Mouse (Mus musculus) ovary, postnatal 10 days (tissue): ENCODE measurements around the gene Pde4c.
A peak's percentile ranks its signal among the peaks of the same experiment; 100 is the strongest.

Experiments
- DNase-seq: peaks from one replicate; pipeline ENCODE4 v3.0.0; 2022; ENCODE audit warnings: low spot score

Gene Pde4c

GRCm38 (mm10) chr8:70697366-70698250 is 25.9 kb upstream of the Pde4c start:
- DNase-seq, result no peak

- DNase-seq, result peak; percentile 99
Measured at GRCm38 (mm10) chr8:70698310-70699109, 25.0 kb upstream of the Pde4c start, which contains the start of gene Jund. Gene Jund, plus strand, starts transcription at chr8:70698949.

- no peak for DNase-seq
Measured at GRCm38 (mm10) chr8:70699116-70699833, 24.2 kb upstream of the Pde4c start.

GRCm38 (mm10) chr8:70699834-70700554 is 23.5 kb upstream of the Pde4c start:
- DNase-seq, result peak; percentile 74

DNA sequence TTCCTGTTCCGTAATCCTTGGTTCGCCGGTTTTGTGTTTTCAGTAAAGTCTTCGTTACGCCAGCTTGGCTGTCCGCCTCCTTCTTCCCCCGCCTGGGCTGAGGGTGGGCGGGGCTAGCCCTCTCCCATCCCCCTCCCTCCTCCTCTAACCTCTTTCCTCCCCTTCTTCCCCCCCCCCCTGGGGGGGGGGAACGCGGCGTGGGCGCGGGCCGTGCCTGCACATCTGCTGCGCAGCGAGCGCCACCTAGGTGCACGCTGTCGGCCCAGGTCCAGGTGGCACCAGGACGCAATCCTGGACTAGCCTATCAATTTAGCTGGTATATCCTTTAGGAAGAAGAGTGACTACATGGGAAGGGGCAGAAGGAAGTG is 23.0 kb upstream of the Pde4c start:
- peak; percentile 66 for DNase-seq

GRCm38 (mm10) chr8:70701048-70701981 is 22.2 kb upstream of the Pde4c start:
- no peak for DNase-seq

DNA sequence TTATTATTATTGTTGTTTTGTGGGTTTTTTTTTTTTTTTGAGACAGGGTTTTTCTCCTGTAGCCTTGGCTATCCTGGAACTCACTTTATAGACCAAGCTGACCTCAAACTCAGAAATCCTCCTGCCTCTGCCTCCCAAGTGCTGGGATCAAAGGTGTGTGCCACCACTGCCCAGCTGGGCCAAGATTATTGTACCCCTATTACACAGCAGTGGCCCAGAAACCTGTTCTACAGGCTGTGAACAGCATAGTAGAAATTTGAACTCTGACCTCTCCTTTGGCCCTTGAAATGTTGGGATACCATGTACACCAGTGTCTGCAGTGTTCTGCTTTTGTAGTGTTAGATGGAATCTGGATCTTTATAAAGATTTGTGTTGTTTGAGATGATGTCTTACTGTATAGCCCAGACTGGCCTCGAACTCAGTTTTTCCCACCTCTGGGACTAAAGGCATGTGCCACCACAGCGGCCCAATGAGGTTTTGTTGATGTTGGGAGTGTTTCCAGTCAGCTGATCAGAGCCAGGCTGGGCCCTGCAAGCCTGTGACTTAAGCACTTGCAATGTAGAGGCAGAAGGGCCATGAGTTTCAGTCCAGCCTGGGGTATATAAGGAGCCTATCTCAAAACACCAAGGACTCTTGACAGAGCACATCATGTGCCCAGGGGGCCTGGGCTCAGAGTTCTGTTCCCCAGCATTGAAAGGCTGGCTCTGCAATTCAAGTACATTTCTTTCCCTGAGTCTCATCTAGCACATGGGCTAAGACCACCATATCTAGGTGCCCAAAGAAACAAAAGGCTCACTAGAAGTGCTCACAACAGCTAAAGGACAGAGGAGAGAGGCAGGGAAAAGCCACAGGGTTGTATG is 21.3 kb upstream of the Pde4c start:
- no peak for DNase-seq

DNA sequence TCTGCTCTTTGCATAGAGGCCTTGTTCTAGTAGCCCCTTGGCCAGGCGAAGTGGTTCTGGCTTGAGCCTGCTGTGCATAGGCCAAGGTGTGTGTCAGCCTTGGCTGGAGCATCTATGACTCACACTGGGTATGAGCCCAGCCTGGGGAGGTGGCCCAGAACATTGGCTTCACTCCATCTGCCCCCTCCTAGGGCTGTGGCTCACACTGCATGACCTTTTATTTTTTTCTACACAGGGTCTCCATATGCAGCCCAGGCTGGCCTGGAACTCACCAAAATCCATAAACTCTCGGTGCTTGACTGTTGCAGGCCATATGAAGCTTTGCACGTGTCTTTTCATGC is 20.7 kb upstream of the Pde4c start:
- no peak for DNase-seq

DNA sequence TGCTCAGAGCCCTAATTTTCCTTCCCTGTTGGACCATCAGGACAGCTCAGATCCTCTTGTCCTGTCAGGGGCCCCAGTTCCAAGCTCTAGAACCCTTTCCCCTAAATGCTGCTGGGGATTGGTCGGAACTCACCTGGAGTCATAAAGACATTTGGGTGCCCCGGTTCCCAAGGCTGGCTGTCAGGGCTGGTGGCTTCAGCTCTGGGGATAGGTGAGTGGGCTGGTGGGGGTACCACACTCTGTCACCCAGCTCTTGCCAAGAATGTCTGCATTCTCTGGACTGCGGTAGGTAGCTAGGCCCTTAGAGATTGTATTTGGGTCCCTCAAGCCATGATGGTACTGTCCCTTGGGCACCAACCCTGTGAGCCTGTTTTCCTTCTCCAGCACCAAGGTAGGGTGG is 20.2 kb upstream of the Pde4c start, which contains the start of gene Iqcn:
Iqcn (plus strand) TSS at position 171 of the 400 bp plus-strand sequence.
- DNase-seq, result no peak

DNA sequence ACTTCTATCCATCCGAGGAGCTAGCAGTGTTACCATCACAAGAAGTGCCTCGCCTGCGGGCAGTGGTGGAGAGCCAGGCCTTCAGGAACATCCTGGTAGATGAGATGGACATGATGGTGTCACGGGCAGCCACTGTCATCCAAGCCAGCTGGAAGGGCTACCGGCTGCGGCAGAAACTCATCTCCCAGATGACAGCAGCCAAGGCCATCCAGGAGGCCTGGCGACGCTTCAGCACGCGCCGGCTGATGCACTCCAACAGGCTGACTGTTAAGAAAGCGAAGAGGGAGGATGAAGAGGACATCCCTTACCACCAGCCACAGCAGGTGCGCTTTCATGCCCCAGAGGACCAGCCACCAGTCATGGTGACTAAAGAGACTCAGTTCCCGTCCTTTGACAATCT is 15.2 kb upstream of the Pde4c start:
- no peak for DNase-seq

DNA sequence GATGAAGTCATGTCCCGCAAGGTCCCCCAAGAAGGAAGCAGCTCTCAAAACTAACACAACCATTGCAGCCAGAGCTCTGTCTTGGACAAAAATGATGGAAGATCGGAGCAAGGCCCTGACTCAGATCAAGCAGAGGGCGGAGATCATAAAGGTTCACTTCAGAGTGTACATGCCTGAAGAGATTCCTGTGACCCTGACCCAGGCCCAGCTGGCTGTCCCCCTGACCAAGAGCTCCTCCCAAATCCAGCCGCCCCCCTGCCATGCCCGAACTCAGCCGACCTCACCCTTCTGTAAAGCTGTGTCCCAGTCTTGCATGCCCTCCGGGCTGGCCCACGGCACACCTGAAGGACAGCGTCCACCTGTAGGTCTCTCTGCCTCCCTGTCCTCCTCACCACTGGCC is 13.7 kb upstream of the Pde4c start:
- DNase-seq, result no peak

DNA sequence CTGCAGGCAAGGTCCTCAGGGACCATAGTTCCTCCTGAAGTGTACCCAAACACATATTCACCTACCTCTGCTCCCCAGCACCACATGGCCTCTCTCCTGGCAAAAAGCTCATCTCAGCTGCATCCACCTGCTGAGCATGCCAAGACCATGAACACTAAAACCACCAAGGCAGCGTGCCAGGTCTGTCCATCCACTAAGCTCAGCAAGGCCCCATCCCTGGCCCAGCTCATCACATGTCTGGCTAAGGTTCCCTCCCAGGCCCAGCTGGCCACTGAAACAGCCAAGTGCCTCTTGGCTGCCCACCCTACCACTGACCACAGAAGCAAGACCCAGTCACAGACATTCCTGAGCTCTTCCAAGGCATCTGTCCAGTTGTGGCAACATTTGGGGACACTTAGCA is 13.2 kb upstream of the Pde4c start:
- DNase-seq, result no peak

DNA sequence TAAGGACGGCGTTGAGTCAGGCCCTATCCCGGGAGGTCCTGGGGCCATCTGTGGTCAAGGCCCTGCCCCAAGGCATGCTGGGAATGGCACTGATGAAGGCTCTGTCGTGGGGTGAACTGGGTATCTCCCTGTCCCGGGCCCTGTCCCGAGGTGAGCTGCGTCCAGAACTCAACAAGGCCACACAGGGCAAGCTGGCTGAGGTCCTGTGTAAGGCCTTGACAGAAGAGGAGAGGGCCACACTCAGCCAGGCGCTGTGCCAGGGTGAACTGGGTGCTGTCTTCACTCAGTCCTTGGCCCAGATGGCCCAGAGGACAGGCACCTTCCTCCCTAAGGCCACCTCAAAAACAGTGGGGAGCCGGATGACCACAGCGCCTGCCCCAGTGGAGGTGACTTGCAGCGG is 12.5 kb upstream of the Pde4c start:
- no peak for DNase-seq

DNA sequence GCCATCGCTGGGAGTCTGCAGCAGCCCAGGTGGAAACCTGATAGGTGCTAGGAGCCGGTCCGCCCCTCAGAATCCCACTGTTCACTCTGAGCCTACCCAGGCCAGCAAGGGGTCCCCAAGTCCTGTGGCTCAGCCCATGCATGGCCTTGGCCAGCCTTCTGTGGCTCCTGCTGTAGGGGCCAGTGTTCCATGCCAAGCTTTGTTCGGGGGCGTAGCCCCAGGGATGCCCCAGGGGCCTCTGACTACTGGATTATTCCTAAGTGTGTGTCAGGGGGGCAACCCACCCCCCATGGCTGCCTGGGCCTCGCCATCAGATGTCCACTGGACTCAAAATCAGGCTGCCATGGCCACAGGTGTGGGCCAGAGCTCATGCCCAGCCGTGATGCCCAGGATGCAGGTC is 9.5 kb upstream of the Pde4c start:
- no peak for DNase-seq

DNA sequence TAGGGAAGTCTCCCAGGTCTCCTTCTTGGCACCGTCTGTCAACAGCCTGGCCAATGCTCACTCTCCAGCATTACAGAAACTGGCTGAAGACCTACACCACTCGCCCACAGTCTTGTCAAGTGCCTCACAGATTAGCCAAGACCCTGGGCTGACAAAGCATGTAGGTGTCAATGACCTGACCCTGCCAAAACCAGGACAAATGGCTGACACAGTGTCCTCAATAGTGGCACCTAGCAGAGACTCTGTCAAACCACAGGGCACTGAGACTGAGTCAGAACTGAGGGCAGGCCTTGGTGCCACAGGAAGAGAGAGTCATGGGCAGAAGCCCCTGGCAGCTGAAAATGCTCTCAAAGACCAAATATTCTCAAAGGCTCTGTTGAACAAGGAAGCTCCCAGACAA is 8.4 kb upstream of the Pde4c start:
- no peak for DNase-seq

GRCm38 (mm10) chr8:70716521-70717400 is 6.8 kb upstream of the Pde4c start:
- DNase-seq, result no peak

DNA sequence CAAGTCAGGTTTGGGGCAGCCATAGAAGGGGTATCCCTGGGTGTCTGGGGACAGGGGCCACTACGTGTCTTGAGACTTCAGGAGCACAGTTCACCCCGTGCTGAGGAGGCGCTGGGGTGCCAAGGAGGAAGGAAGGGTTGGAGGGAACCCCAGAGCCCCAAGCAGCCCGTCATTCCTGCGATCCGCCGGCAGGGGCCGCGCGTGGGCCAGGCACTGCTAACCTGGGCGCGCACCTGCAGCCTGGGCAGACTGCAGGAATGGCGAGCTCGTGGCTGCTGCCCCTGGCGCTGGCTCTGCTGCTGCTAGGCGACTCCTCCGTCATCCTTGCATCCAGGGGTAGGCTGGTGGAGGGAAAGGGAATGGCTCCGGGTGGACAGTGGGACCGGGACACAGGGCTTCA is 5.2 kb upstream of the Pde4c start, which contains the start of gene Gm3336:
Gm3336 (plus strand) TSS at position 247 of the 400 bp plus-strand sequence.
- DNase-seq, result no peak

DNA sequence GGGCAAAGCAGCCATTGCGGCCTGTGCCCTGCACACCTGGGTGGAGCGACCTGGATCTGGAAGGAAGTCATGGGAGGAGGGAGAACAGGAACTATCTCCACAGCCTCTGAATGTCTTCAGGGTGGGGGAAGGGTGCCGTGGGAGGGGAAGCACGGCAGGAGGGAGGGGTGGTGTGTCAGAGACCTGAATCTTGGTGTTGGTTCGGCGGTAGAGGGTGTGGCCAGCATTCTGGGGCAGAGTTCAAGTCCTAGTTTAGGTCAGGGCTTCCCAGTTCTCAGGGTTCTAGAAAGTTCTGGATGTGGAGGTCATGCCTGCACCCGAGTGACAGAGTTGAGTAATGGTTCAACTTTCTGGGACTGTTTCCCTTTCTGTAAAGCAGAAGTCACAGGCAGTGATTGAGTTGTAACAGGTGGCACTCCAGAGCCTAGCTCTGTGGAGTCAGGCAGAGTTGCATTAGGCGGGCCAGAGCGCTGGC is 3.7 kb upstream of the Pde4c start:
- DNase-seq, result no peak

- DNase-seq, result peak; percentile 69
Measured at GRCm38 (mm10) chr8:70720739-70721138, 2.8 kb upstream of the Pde4c start.
